Comparison of ENCODE assay signal across 8 mouse cellular contexts in genomic region chr14:111674664-111675147, GRCm38 (mm10). TPM values are rescaled to one million over a fixed set of nuclear protein-coding genes. Genes with fewer than 3 reads are reported as not detected.
DNase-seq lines count a peak whose midpoint lies in the region; ATAC-seq lines count a peak whose summit lies in the region.

Gene Slitrk5 (plus strand): TSS chr14:111675097.

- H3K4me2 ChIP-seq in liver, embryonic 15.5 days = peak within 1 kb of the TSS; percentile 69
- H3K4me2 ChIP-seq in neural tube, embryonic 14.5 days (ENCODE audit: low read depth, low read length) = peak within 1 kb of the TSS; percentile 70

- 0 out of 2 replicates have a peak, but pooled peaks cover 3% of the 10 kb centered on the region for H3K4me1 ChIP-seq in liver, embryonic 15.5 days (replicated peaks)
- 0 out of 2 replicates have a peak, but pooled peaks cover 6% of the 10 kb centered on the region for H3K4me1 ChIP-seq in neural tube, embryonic 14.5 days (ENCODE audit: control insufficient read depth, insufficient read depth, low read length)

- DNase-seq in R1 (ENCODE audit: low read depth, low spot score) = peak; percentile 83
- peak; percentile 98 to 99 for DNase-seq in cerebellum, postnatal 10 days
- peak; percentile 92 to 98 for DNase-seq in frontal cortex, adult 2 months (ENCODE audit: extremely low spot score in 1 of 2, low spot score in 1 of 2)
- peak; percentile 88 for DNase-seq in heart, postnatal 4 days
- DNase-seq in layer of hippocampus, adult 18-20 months (ENCODE audit: low spot score in 2 of 2) = peak; percentile 92 to 97
- DNase-seq in thymus, postnatal 25 days = peak; percentile 29

- 1% methylated on average over 22 of the region's 22 CpGs for WGBS in liver, embryonic 15.5 days (ENCODE audit: insufficient replicate concordance)
- WGBS in neural tube, embryonic 14.5 days = under 1% methylated on average over 22 of the region's 22 CpGs

- peaks cover 57% of the 10 kb centered on the region for H3K27me3 ChIP-seq in liver, embryonic 15.5 days
- no peaks in the 10 kb centered on the region for H3K27me3 ChIP-seq in neural tube, embryonic 14.5 days (ENCODE audit: control insufficient read depth, insufficient read depth, low read length)

- no peak within 1 kb of the TSS for H3K27ac ChIP-seq in liver, embryonic 15.5 days (replicated peaks)
- H3K27ac ChIP-seq in neural tube, embryonic 14.5 days (ENCODE audit: low read depth, low read length) = peak within 1 kb of the TSS; percentile 97

- ATAC-seq in liver, embryonic 15.5 days (ENCODE audit: insufficient read depth) = no peak
- ATAC-seq in neural tube, embryonic 14.5 days (ENCODE audit: low read depth) = peak; percentile 62

- H3K9ac ChIP-seq in liver, embryonic 15.5 days = no peak within 1 kb of the TSS
- H3K9ac ChIP-seq in neural tube, embryonic 14.5 days (replicated peaks; ENCODE audit: low read depth, low read length) = peak within 1 kb of the TSS; percentile 93

- no peaks in the 10 kb centered on the region for H3K36me3 ChIP-seq in liver, embryonic 15.5 days (replicated peaks)
- H3K36me3 ChIP-seq in neural tube, embryonic 14.5 days (ENCODE audit: control insufficient read depth, insufficient read depth, low read length) = no peaks in the 10 kb centered on the region

- no peaks in the 10 kb centered on the region for H3K9me3 ChIP-seq in liver, embryonic 15.5 days (replicated peaks)
- H3K9me3 ChIP-seq in neural tube, embryonic 14.5 days (ENCODE audit: control insufficient read depth, low read length) = no peaks in the 10 kb centered on the region

- H3K4me3 ChIP-seq in liver, embryonic 15.5 days (replicated peaks) = peak within 1 kb of the TSS; percentile 44
- peak within 1 kb of the TSS; percentile 85 for H3K4me3 ChIP-seq in neural tube, embryonic 14.5 days (ENCODE audit: low read depth, low read length)

RNA-seq across cellular contexts. Expression of gene Slitrk5, which starts in this region (rescaled TPM):
- polyA plus RNA-seq in frontal cortex, adult 2 months (2012; rRNA removed) = 29.9 and 31.7 TPM in 2 replicates
- under 1 TPM; 0.38 to 0.41 TPM for total RNA-seq in heart, postnatal 4 days (2021)
- 10 to 100 TPM; 90.7 to 97.8 TPM for total RNA-seq in layer of hippocampus, adult 18-20 months (2021)
- not detected in 2 replicates for polyA plus RNA-seq in liver, embryonic 15.5 days (2015; fragmentation: Nextera tagmentation; extraction: Ambion mirVana)
- 36.2 and 36.5 TPM in 2 replicates for polyA plus RNA-seq in neural tube, embryonic 14.5 days (2014; fragmentation: Nextera tagmentation; extraction: Ambion mirVana)

Comparison
In these comparisons a context has a peak if more than half of its experiments do, and no peak if none do; other contexts are left out.
1. RNA of gene Slitrk5 (total RNA-seq): 90.7 to 97.8 TPM in layer of hippocampus, adult 18-20 months; 0.38 to 0.41 TPM in heart, postnatal 4 days; every median in the first group is over 10 times any median in the second.
2. RNA of gene Slitrk5 (polyA plus RNA-seq): 36.2 to 36.5 TPM in neural tube, embryonic 14.5 days and 29.9 to 31.7 TPM in frontal cortex, adult 2 months; not detected in liver, embryonic 15.5 days; every median in the first group is over 10 times any median in the second.
3. Peak in DNase-seq in heart, postnatal 4 days; RNA of the gene not detected or under 1 TPM.
4. DNase-seq: peak in every context shown above with its lines; median percentile 98 in cerebellum, postnatal 10 days; 95 in frontal cortex, adult 2 months; 94 in layer of hippocampus, adult 18-20 months; 88 in heart, postnatal 4 days; 83 in R1; 29 in thymus, postnatal 25 days.